Mouse (Mus musculus) heart, embryonic 13.5 days (tissue): Measurements from ENCODE around the gene Car2. TPM values are rescaled to one million over a fixed set of nuclear protein-coding genes. Genes with fewer than 3 reads are reported as not detected.

ENCODE experiments used
- polyA plus RNA-seq: library from polyadenylated mRNA; unstranded; fragments of >200 nt; fragmentation: Nextera tagmentation; extraction: Ambion mirVana; gene quantifications from 2 replicates; pipeline ENCODE4 v1.2.1, GENCODE M21; 2015

The Car2 gene
- polyA plus RNA-seq, 1 experiment from 2014 or later, result 130 TPM

Other genes with a start within 250 kb of the Car2 start
- 2.6 and 3.4 TPM in 2 replicates for gene Car13, start 244.5 kb upstream of the Car2 start, polyA plus RNA-seq
- gene Car1, start 77.9 kb upstream of the Car2 start, polyA plus RNA-seq, result 0.28 and 0.74 TPM in 2 replicates
- 6.8 and 7.5 TPM in 2 replicates for gene Car3, start 22.8 kb upstream of the Car2 start, polyA plus RNA-seq